Mouse (Mus musculus) heart, adult 18-20 months (tissue): Measurements from ENCODE around the gene Thrap3. TPM values are rescaled to one million over a fixed set of nuclear protein-coding genes. Genes with fewer than 3 reads are reported as not detected.
A peak's percentile ranks its signal among the peaks of the same experiment; 100 is the strongest.
"Not testable (repeated sequence)": the region's sequence is repeated elsewhere in the genome, so short reads cannot be mapped to it uniquely, and the experiment has no call there.

ENCODE experiments used
- DNase-seq, 2 experiments: peaks; one replicate each; pipeline ENCODE4 v3.0.0; 2021 to 2022; ENCODE audit warnings: mixed read lengths in 1 of 2
- total RNA-seq, 2 experiments: library from RNA; stranded (reverse); gene quantifications; 2 replicates each; pipeline ENCODE4 v1.2.3; 2021

The Thrap3 gene
- total RNA-seq, 2 experiments from 2014 or later = 86.5 to 116 TPM

GRCm38 (mm10) chr4:126165092-126165491 is 37.5 kb downstream of the Thrap3 start:
- DNase-seq = not testable (repeated sequence)

GRCm38 (mm10) chr4:126163685-126164084 is 38.9 kb downstream of the Thrap3 start:
- DNase-seq = no peak

GRCm38 (mm10) chr4:126163067-126163659 is 39.4 kb downstream of the Thrap3 start, which contains the start of gene Sh3d21:
Gene Sh3d21, minus strand, starts transcription at chr4:126163491.
- peak in 1 of 2 experiments; percentile 34 for DNase-seq

GRCm38 (mm10) chr4:126162544-126163066 is 40.0 kb downstream of the Thrap3 start:
- peak; percentile 93 to 96 for DNase-seq

GRCm38 (mm10) chr4:126161986-126162385 is 40.6 kb downstream of the Thrap3 start:
- no peak for DNase-seq

- DNase-seq = no peak
Measured at GRCm38 (mm10) chr4:126161456-126161855, 41.1 kb downstream of the Thrap3 start.

GRCm38 (mm10) chr4:126160981-126161380 is 41.6 kb downstream of the Thrap3 start:
- DNase-seq = no peak

- DNase-seq = no peak
Measured at GRCm38 (mm10) chr4:126159455-126159854, 43.1 kb downstream of the Thrap3 start.

GRCm38 (mm10) chr4:126157562-126157961 is 45.0 kb downstream of the Thrap3 start:
- no peak for DNase-seq

GRCm38 (mm10) chr4:126156617-126157016 is 45.9 kb downstream of the Thrap3 start:
- no peak for DNase-seq

GRCm38 (mm10) chr4:126155869-126156268 is 46.7 kb downstream of the Thrap3 start:
- DNase-seq = no peak

GRCm38 (mm10) chr4:126155183-126155582 is 47.4 kb downstream of the Thrap3 start:
- DNase-seq = no peak

GRCm38 (mm10) chr4:126152864-126153263 is 49.7 kb downstream of the Thrap3 start:
- no peak for DNase-seq

- DNase-seq = no peak
Measured at GRCm38 (mm10) chr4:126151701-126152440, 50.7 kb downstream of the Thrap3 start.

- DNase-seq = no peak
Measured at GRCm38 (mm10) chr4:126150949-126151320, 51.6 kb downstream of the Thrap3 start.

GRCm38 (mm10) chr4:126150297-126150948 is 52.1 kb downstream of the Thrap3 start:
- DNase-seq = peak; percentile 82 to 90

GRCm38 (mm10) chr4:126149798-126150197 is 52.8 kb downstream of the Thrap3 start:
- DNase-seq = no peak

- DNase-seq = peak in 1 of 2 experiments; percentile 45
Measured at GRCm38 (mm10) chr4:126149041-126149676, 53.4 kb downstream of the Thrap3 start.

GRCm38 (mm10) chr4:126148161-126148961 is 54.2 kb downstream of the Thrap3 start:
- peak; percentile 80 to 87 for DNase-seq

GRCm38 (mm10) chr4:126147533-126148160 is 54.9 kb downstream of the Thrap3 start, which contains the start of gene Eva1b:
Gene Eva1b, plus strand, starts transcription at chr4:126147744.
- peak; percentile 67 to 76 for DNase-seq

GRCm38 (mm10) chr4:126146974-126147532 is 55.5 kb downstream of the Thrap3 start:
- DNase-seq = no peak
